Mouse (Mus musculus) testis, postnatal 10 days (tissue): ENCODE data around the gene Serpinb2.

Source experiments
- DNase-seq: peaks from one replicate; pipeline ENCODE4 v3.0.0; 2021; ENCODE audit warnings: low spot score

Serpinb2 gene

DNA sequence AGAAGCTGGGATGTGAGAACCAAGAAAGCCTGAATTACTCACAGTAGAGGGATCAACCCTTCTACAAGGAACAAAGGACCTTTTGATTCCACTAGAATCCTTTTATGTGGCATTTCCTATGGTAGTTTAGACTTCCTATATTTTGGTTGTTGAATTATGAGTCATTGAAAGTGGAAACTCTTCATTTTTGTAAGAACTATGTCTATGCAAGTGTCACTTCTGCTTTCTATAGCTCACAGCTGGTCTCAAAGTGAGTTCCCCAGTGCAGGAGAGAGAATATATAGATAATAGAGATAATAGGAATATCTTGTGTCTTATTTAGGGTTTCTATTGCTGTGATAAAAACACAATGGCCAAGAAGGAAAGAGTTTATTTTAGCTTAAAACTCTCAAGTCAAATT is 71.7 kb downstream of the Serpinb2 start:
- no peak for DNase-seq

DNA sequence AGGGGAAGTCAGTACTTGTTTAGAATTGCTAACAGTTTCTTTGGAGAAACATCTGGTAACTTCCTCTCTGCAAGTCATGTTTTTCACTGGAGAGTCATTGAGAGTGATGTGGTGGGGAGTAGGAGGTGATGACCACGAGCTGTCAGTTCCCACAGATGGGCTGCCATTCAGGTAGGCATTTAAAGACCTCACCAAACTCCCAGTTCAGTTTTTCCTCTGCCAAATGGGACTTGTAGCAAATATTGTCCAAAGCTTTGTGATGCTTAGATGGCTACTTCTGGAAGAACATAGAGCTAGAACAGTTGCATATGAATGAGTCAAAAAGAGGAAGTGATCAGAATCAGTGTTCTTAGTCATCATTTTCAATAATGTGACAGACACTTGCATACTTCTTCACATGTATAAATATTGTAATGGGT is 72.7 kb downstream of the Serpinb2 start:
- no peak for DNase-seq

DNA sequence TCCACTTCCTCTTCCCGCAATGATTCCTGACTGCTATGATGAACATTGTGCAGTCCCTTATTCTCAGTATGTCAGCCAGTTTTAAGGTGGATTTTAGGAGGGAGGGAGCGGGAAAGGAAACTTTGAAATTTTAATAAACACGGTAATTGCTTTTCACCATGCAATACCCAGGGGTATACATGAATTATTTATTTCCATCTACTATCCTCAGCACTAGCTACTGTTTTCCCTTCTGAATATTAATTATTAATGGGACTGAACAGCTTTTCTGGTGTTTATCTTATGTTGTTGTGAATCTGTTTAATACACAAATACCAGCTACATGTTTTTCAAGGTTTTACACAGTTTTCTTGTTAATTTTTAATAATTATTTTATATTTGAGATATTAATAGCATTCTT is 73.7 kb downstream of the Serpinb2 start:
- no peak for DNase-seq
